Mouse (Mus musculus) olfactory bulb, adult 2 months (tissue): ENCODE data around the gene Csmd2.

ENCODE experiments used
- CTCF ChIP-seq: fragments of 200-500 bp; IDR thresholded peaks from 2 replicates; pipeline ENCODE4 v1.5.1; 2012; ENCODE audit warnings: low read depth, mild to moderate bottlenecking, low read length, moderate library complexity; ENCODE audit not compliant: insufficient read depth
- POLR2A ChIP-seq: fragments of 200-500 bp; IDR thresholded peaks from 2 replicates; pipeline ENCODE4 v1.6.1; 2012; ENCODE audit warnings: mild to moderate bottlenecking, low read depth, low read length, moderate library complexity; ENCODE audit not compliant: insufficient read depth

DNA sequence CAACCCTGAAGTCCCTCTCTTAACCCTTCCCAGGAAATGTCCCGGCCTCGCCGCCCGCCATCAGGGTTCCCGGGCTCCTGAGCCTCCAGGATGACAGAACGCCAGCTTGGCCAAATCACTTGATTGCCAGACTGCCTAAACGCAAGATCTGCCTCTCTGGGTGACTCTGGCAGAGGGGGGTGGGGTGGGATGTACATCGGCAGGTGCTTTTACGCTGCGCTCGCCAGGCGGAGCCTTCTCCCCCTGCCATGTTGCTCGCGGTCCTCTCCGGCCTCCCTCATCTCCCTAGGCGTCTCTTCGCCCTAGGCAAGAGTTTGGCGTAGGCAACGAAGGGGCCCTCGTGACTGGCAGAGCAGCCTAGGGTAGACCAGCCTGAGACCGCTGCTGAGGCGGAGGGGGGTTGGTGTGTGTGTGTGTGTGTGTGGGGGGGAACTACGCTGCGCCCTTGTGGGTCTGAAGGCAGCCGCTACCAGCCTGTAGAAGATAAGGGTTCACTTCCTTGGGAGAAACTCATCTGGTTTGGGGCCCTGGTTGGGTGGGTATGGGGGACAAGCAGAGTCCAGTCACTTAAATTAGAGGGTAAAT, 1.1 kb upstream of the Csmd2 start:
- TF ChIP-seq CTCF (no peak), POLR2A (no peak)
